Mouse (Mus musculus) left cerebral cortex, postnatal 36 days (tissue): ENCODE measurements around the gene Ndufs4. TPM values are rescaled to one million over a fixed set of nuclear protein-coding genes. Genes with fewer than 3 reads are reported as not detected.

Experiments used
- total RNA-seq, 2 experiments: library from RNA; stranded (reverse); gene quantifications; 2 replicates each; pipeline ENCODE4 v1.2.3; 2021

Gene Ndufs4
- total RNA-seq, 2 experiments from 2014 or later: 143 to 160 TPM

Other genes with a start within 250 kb of the Ndufs4 start
- 1 to 10 TPM; 7.5 to 8.9 TPM for gene Fst, start 70.7 kb upstream of the Ndufs4 start, total RNA-seq